Mouse (Mus musculus): ENCODE measurements around the gene Nsun2. TPM values are rescaled to one million over a fixed set of nuclear protein-coding genes. Genes with fewer than 3 reads are reported as not detected.

The Nsun2 gene
- 73.5 and 85.4 TPM in 2 replicates for polyA plus RNA-seq (2014; fragmentation: Nextera tagmentation; extraction: Ambion mirVana)

- Histone ChIP-seq H3K27me3 (ENCODE audit: control insufficient read depth, insufficient read depth, low read length) (no peaks in the 10 kb centered on the region), H3K36me3 (ENCODE audit: control insufficient read depth, insufficient read depth, low read length) (no peaks in the 10 kb centered on the region), H3K9me3 (ENCODE audit: control insufficient read depth, low read length) (no peaks in the 10 kb centered on the region), H3K4me3 (ENCODE audit: low read depth, low read length) (peak within 1 kb of the TSS; percentile 85), H3K27ac (ENCODE audit: low read depth, low read length) (peak within 1 kb of the TSS; percentile 95), H3K4me2 (ENCODE audit: low read depth, low read length) (peak within 1 kb of the TSS; percentile 94), H3K4me1 (ENCODE audit: control insufficient read depth, insufficient read depth, low read length) (peaks cover 30% of the 10 kb centered on the region), H3K9ac (replicated peaks; ENCODE audit: low read depth, low read length) (peak within 1 kb of the TSS; percentile 83)
- under 1% methylated on average over 112 of the region's 155 CpGs for WGBS
- peak; percentile 10 for ATAC-seq (ENCODE audit: low read depth)
Measured at GRCm38 (mm10) chr13:69533405-69534333, at the start of gene Nsun2. Gene Nsun2, plus strand, starts transcription at chr13:69533746.

- Histone ChIP-seq H3K36me3 (ENCODE audit: control insufficient read depth, insufficient read depth, low read length) (no peaks in the 10 kb centered on the region), H3K9me3 (ENCODE audit: control insufficient read depth, low read length) (no peaks in the 10 kb centered on the region), H3K4me1 (ENCODE audit: control insufficient read depth, insufficient read depth, low read length) (0 out of 2 replicates have a peak, but pooled peaks cover 13% of the 10 kb centered on the region), H3K4me2 (ENCODE audit: low read depth, low read length) (no peak overlapping the region), H3K4me3 (ENCODE audit: low read depth, low read length) (no peak overlapping the region), H3K9ac (replicated peaks; ENCODE audit: low read depth, low read length) (no peak overlapping the region), H3K27me3 (ENCODE audit: control insufficient read depth, insufficient read depth, low read length) (peaks cover 6% of the 10 kb centered on the region), H3K27ac (ENCODE audit: low read depth, low read length) (no peak overlapping the region)
- WGBS: 20% methylated on average over 6 of the region's 6 CpGs
- ATAC-seq (ENCODE audit: low read depth): no peak
Measured at GRCm38 (mm10) chr13:69485326-69485725, 48.2 kb upstream of the Nsun2 start.

GRCm38 (mm10) chr13:69485833-69486232 lies 47.7 kb upstream of the Nsun2 start:
- Histone ChIP-seq H3K36me3 (ENCODE audit: control insufficient read depth, insufficient read depth, low read length) (no peaks in the 10 kb centered on the region), H3K27ac (ENCODE audit: low read depth, low read length) (no peak overlapping the region), H3K27me3 (ENCODE audit: control insufficient read depth, insufficient read depth, low read length) (peaks cover 6% of the 10 kb centered on the region), H3K4me3 (ENCODE audit: low read depth, low read length) (no peak overlapping the region), H3K9ac (replicated peaks; ENCODE audit: low read depth, low read length) (no peak overlapping the region), H3K4me1 (ENCODE audit: control insufficient read depth, insufficient read depth, low read length) (0 out of 2 replicates have a peak, but pooled peaks cover 13% of the 10 kb centered on the region), H3K4me2 (ENCODE audit: low read depth, low read length) (no peak overlapping the region), H3K9me3 (ENCODE audit: control insufficient read depth, low read length) (no peaks in the 10 kb centered on the region)
- WGBS: 73% methylated on average over 7 of the region's 7 CpGs
- no peak for ATAC-seq (ENCODE audit: low read depth)

DNA sequence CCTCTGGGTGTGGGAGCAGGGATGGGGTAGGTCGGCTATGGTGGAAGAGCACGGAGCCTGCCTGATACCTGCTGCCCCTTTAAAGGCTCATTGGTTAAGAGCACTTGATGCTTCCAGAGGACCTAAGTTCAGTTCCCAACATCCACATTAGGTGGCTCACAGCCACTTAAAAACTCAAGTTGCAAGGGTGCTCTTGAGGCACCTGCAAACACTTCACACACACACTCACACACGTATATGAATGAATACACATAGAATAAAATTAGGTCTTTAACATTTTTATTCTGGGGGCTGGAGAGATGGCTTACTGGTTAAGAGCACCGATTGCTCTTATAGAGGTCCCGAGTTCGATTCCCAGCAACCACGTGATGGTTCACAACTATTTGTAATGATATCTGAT lies 46.4 kb upstream of the Nsun2 start:
- H3K27ac ChIP-seq (ENCODE audit: low read depth, low read length): no peak overlapping the region
- 0 out of 2 replicates have a peak, but pooled peaks cover 3% of the 10 kb centered on the region for H3K4me1 ChIP-seq (ENCODE audit: control insufficient read depth, insufficient read depth, low read length)
- H3K4me2 ChIP-seq (ENCODE audit: low read depth, low read length): no peak overlapping the region
- H3K36me3 ChIP-seq (ENCODE audit: control insufficient read depth, insufficient read depth, low read length): no peaks in the 10 kb centered on the region
- H3K9me3 ChIP-seq (ENCODE audit: control insufficient read depth, low read length): no peaks in the 10 kb centered on the region
- no peak overlapping the region for H3K9ac ChIP-seq (replicated peaks; ENCODE audit: low read depth, low read length)
- no peak overlapping the region for H3K4me3 ChIP-seq (ENCODE audit: low read depth, low read length)
- ATAC-seq (ENCODE audit: low read depth): no peak
- WGBS: 86% methylated on average over 7 of the region's 7 CpGs
- peaks cover 3% of the 10 kb centered on the region for H3K27me3 ChIP-seq (ENCODE audit: control insufficient read depth, insufficient read depth, low read length)

- ATAC-seq (ENCODE audit: low read depth): peak; percentile 30
- no peaks in the 10 kb centered on the region for H3K36me3 ChIP-seq (ENCODE audit: control insufficient read depth, insufficient read depth, low read length)
- 0 out of 2 replicates have a peak, but pooled peaks cover under 1% of the 10 kb centered on the region for H3K4me1 ChIP-seq (ENCODE audit: control insufficient read depth, insufficient read depth, low read length)
- WGBS: 3% methylated on average over 26 of the region's 26 CpGs
- H3K27me3 ChIP-seq (ENCODE audit: control insufficient read depth, insufficient read depth, low read length): peaks cover 3% of the 10 kb centered on the region
- peak overlapping the region; percentile 45 for H3K4me2 ChIP-seq (ENCODE audit: low read depth, low read length)
- H3K27ac ChIP-seq (ENCODE audit: low read depth, low read length): no peak overlapping the region
- H3K9me3 ChIP-seq (ENCODE audit: control insufficient read depth, low read length): no peaks in the 10 kb centered on the region
- no peak overlapping the region for H3K9ac ChIP-seq (replicated peaks; ENCODE audit: low read depth, low read length)
- H3K4me3 ChIP-seq (ENCODE audit: low read depth, low read length): peak overlapping the region; percentile 16; the same call in 1 of the 2 replicates
Measured at GRCm38 (mm10) chr13:69487611-69488275, 45.8 kb upstream of the Nsun2 start.

DNA sequence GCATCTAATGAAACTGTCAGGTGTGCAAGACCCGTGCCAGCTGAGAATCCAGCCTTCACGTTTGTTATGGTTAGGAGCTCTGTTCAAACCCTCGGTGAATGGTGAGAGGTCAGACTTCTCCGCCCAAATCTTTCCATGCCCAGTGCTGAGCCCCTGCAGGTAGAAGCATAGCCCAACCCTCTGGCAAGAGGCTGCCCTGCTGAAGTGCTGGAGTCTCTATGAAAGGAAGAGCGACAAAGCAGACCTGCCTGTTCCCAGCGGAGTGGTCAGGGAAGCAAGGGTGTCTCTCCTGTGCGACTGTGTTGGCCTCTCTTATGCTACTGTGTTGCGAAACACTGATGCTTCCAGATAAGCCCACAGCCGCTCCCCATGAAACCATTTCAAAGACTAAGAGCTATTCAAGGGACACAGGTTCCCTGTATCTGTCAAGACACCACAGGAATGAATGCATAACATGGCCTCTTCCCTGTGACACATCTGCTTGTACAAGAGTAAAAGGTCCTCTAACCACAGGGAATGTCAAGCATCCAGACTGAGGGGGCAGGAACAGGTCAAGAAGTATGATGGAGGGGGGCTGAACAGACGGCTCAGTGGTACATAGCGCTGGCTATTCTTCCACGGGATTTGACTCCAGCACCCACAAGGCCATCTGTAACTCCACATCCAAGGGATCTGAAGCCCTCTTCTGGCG lies 44.8 kb upstream of the Nsun2 start:
- Histone ChIP-seq H3K4me2 (ENCODE audit: low read depth, low read length) (peak overlapping the region; percentile 45; the same call in 1 of the 2 replicates), H3K36me3 (ENCODE audit: control insufficient read depth, insufficient read depth, low read length) (no peaks in the 10 kb centered on the region), H3K9me3 (ENCODE audit: control insufficient read depth, low read length) (no peaks in the 10 kb centered on the region), H3K4me1 (ENCODE audit: control insufficient read depth, insufficient read depth, low read length) (no peaks in the 10 kb centered on the region), H3K27me3 (ENCODE audit: control insufficient read depth, insufficient read depth, low read length) (peaks cover 3% of the 10 kb centered on the region), H3K9ac (replicated peaks; ENCODE audit: low read depth, low read length) (no peak overlapping the region), H3K27ac (ENCODE audit: low read depth, low read length) (no peak overlapping the region), H3K4me3 (ENCODE audit: low read depth, low read length) (no peak overlapping the region)
- ATAC-seq (ENCODE audit: low read depth): no peak
- WGBS: 43% methylated on average over 13 of the region's 13 CpGs

- Histone ChIP-seq H3K4me3 (ENCODE audit: low read depth, low read length) (no peak overlapping the region), H3K9me3 (ENCODE audit: control insufficient read depth, low read length) (no peaks in the 10 kb centered on the region), H3K9ac (replicated peaks; ENCODE audit: low read depth, low read length) (no peak overlapping the region), H3K4me2 (ENCODE audit: low read depth, low read length) (no peak overlapping the region), H3K27me3 (ENCODE audit: control insufficient read depth, insufficient read depth, low read length) (peaks cover 3% of the 10 kb centered on the region), H3K27ac (ENCODE audit: low read depth, low read length) (no peak overlapping the region), H3K4me1 (ENCODE audit: control insufficient read depth, insufficient read depth, low read length) (no peaks in the 10 kb centered on the region), H3K36me3 (ENCODE audit: control insufficient read depth, insufficient read depth, low read length) (no peaks in the 10 kb centered on the region)
- no peak for ATAC-seq (ENCODE audit: low read depth)
- WGBS: 87% methylated on average over 9 of the region's 9 CpGs
Measured at GRCm38 (mm10) chr13:69489777-69490176, 43.8 kb upstream of the Nsun2 start.

- H3K9me3 ChIP-seq (ENCODE audit: control insufficient read depth, low read length): no peaks in the 10 kb centered on the region
- H3K4me2 ChIP-seq (ENCODE audit: low read depth, low read length): no peak overlapping the region
- peaks cover 8% of the 10 kb centered on the region; the same call in 1 of the 2 replicates for H3K36me3 ChIP-seq (ENCODE audit: control insufficient read depth, insufficient read depth, low read length)
- ATAC-seq (ENCODE audit: low read depth): peak; percentile 16; the same call in 1 of the 2 replicates
- H3K9ac ChIP-seq (replicated peaks; ENCODE audit: low read depth, low read length): no peak overlapping the region
- no peak overlapping the region for H3K4me3 ChIP-seq (ENCODE audit: low read depth, low read length)
- peaks cover 3% of the 10 kb centered on the region for H3K27me3 ChIP-seq (ENCODE audit: control insufficient read depth, insufficient read depth, low read length)
- no peak overlapping the region for H3K27ac ChIP-seq (ENCODE audit: low read depth, low read length)
- 31% methylated on average over 7 of the region's 7 CpGs for WGBS
- H3K4me1 ChIP-seq (ENCODE audit: control insufficient read depth, insufficient read depth, low read length): no peaks in the 10 kb centered on the region
Measured at GRCm38 (mm10) chr13:69492876-69493463, 40.6 kb upstream of the Nsun2 start.
